In the genomic region with DNA sequence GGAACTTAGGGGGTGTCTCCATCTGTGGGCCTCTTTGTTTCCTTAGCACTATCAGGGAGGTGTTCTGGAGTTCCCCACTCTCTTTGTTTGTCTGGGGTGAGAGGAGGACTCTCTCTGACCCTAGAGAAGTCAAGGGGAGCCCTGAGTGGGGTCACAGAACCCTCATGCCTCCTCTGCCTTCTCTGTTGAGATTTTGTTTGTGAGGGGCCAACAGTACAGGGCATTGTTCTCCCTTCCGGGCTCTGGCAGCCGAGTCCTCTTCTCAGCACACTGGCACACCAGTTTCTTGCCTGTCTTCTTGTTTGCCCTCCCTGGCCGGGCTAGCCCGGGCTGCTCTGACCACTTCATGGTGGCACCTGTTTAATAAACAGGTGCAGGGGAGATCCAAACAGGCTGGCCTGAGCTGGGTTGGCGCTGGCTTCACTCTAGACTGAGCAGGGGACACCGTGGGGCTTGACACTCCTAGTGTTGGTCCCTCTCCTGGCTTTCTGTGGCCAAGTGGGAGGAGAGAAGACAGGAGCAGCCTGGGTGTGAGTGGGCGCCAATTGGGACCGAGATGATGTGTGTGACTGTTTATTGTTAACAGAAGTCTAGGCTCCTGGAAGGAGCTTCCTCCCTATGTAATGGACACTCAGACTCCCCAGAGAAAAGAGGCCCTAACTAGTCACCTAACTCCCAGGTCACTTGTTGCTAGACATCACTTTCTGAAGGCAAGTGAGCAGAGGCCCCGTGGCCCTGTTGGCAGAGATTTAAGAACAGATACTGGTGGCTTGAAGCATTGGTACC, we compare ENCODE assay signal across 1 mouse cellular context.
TF ChIP-seq lines count a peak whose summit lies in the region.

No protein-coding gene starts in this region.

TF ChIP-seq in MEL, 35 proteins besides CTCF, POLR2A, EP300 and RAD21:
- TF ChIP-seq MXI1 (IDR thresholded peaks at IDR 0.05; ENCODE audit: low read depth, low read length) (no peak), NRF1 (IDR thresholded peaks at IDR 0.05; ENCODE audit: insufficient read depth, low read depth, low read length, poor library complexity, severe bottlenecking) (no peak), HCFC1 (IDR thresholded peaks at IDR 0.05; ENCODE audit: low read depth, low read length) (no peak), CHD1 (IDR thresholded peaks at IDR 0.05; ENCODE audit: low read depth, low read length) (no peak), ZNF384 (IDR thresholded peaks at IDR 0.05; ENCODE audit: low read depth, low read length) (no peak), CHD2 (IDR thresholded peaks at IDR 0.05; ENCODE audit: low read length) (no peak), POLR2AphosphoS5 (IDR thresholded peaks at IDR 0.05; ENCODE audit: borderline replicate concordance, low read depth, low read length) (no peak), ZMIZ1 (IDR thresholded peaks at IDR 0.05; ENCODE audit: low read depth, low read length) (no peak; the same call in 1 of the 2 replicates), KAT2A (conservative IDR thresholded peaks at IDR 0.05; ENCODE audit: low read depth, low read length) (no peak), SIN3A (IDR thresholded peaks at IDR 0.05; ENCODE audit: low read length) (no peak), MAZ (IDR thresholded peaks at IDR 0.05; ENCODE audit: low read depth, low read length) (no peak), ZKSCAN1 (IDR thresholded peaks at IDR 0.05; ENCODE audit: low read depth, low read length) (no peak)
